Mouse (Mus musculus) splenic B cell, adult 2 months (primary cell): ENCODE results near the gene Zcchc10.
"Not testable (repeated sequence)": the region's sequence is repeated elsewhere in the genome, so short reads cannot be mapped to it uniquely, and the experiment has no call there.

Experiments
- DNase-seq: peaks from one replicate; pipeline ENCODE4 v3.0.0-alpha.2; 2011; ENCODE audit warnings: low read depth, low spot score
- H3K27me3 ChIP-seq: 2 replicates; pipeline ENCODE4 v1.6.1; 2012; ENCODE audit warnings: mild to moderate bottlenecking, low read length, moderate library complexity, mixed read lengths; ENCODE audit not compliant: control insufficient read depth, poor library complexity, insufficient read depth, severe bottlenecking
- H3K36me3 ChIP-seq: 2 replicates; pipeline ENCODE4 v1.6.1; 2012; ENCODE audit warnings: mild to moderate bottlenecking, low read length, moderate library complexity, mixed read lengths; ENCODE audit not compliant: control insufficient read depth, poor library complexity, insufficient read depth, severe bottlenecking

Gene Zcchc10

DNA sequence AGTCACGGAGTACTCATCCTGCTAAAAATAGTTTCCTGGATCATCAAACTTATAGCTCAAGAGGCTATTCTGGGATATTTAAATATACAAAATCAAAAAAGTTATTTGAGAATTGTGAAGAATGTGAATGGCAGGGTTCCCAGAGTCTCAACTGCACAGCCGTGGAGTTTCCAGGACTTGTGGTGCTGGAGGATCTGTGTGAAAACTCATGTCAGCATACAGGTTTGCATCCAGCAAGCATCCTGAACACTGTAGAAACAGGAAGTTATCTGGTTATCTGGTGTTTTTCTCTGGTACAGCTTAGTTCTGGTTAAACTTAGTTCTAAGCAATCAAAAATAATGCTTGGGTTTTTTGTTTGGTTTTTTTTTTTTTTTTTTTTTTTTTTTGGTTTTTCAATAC lies 17.5 kb upstream of the Zcchc10 start:
- DNase-seq: no peak
- H3K36me3 ChIP-seq: no peaks in the 10 kb centered on the region; the same call in 1 of the 2 replicates
- no peaks in the 10 kb centered on the region for H3K27me3 ChIP-seq

- peak; percentile 27 for DNase-seq
- no peaks in the 10 kb centered on the region for H3K27me3 ChIP-seq
- no peaks in the 10 kb centered on the region; the same call in 1 of the 2 replicates for H3K36me3 ChIP-seq
Measured at GRCm38 (mm10) chr11:53307558-53308065, 16.9 kb upstream of the Zcchc10 start.

DNA sequence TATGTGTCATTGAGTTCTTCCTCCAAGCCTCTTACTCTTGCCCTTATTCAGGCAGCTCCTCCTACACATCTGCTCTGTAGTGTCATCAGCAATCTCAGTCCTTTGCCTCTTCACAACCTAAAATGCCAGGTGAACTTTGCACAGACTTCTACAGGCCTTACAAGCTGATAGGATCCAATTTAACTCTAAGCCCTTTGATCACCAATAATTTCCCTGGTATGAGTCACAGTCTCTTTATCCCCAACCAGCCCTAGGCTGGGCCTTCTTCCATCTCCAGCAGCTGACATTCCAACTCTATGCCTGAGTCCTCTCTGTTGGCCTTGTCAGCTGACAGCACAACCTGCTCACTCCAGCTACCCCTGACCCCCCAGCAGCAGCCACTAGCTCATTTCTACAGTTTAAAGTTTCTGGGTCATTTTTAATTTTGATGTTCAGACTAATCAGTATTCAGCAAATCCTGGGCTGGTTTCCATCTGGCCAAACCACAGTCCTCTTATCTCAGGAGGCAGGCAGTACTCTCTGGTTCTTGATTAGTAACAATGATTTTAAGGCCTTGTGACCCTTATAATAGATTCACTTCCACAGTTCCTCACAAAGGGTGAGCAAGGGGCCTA lies 16.1 kb upstream of the Zcchc10 start:
- Histone ChIP-seq H3K36me3 (no peaks in the 10 kb centered on the region; the same call in 1 of the 2 replicates), H3K27me3 (no peaks in the 10 kb centered on the region)
- peak; percentile 37 for DNase-seq

DNA sequence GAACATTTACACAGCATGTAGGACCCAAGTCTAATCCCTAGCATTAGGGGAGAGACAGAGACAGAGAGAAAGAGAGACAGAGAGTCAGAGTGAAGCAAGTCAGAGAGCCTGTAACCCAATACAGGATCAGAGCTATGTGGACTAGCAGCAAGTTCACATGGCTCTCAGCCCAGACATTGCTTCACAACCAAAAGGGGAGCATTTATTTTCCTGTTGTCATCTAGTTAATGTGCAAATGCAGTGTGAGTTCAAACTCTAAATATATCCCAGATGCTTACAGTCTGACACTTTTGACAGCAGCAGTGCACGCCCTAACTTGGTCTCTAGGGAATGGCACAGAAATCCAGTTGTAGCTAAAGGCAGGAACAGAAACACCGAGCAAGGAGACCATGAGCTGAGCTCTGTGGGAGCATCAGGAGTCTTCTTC lies 15.6 kb upstream of the Zcchc10 start:
- Histone ChIP-seq H3K27me3 (no peaks in the 10 kb centered on the region), H3K36me3 (no peaks in the 10 kb centered on the region; the same call in 1 of the 2 replicates)
- peak; percentile 58 for DNase-seq

DNA sequence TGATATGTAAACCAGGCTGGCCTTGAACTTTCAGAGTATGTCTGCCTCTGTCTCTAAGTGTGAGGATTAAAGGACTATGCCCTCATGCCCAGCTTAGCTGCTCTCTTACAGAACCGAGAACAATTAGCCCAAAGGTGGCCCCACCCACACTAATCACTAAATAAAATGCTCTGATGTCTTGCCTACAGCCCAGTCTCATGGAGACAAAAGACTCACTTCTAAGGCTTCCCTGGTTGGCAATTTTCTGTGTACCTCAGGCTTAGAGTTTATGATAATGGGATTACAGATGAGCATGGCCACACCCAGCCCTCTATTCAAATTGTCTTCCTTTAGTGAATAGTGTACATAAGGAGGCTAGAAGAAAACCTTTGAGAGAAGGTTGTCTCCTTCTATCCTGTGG lies 13.1 kb upstream of the Zcchc10 start:
- H3K36me3 ChIP-seq: no peaks in the 10 kb centered on the region; the same call in 1 of the 2 replicates
- no peaks in the 10 kb centered on the region for H3K27me3 ChIP-seq
- no peak for DNase-seq

DNA sequence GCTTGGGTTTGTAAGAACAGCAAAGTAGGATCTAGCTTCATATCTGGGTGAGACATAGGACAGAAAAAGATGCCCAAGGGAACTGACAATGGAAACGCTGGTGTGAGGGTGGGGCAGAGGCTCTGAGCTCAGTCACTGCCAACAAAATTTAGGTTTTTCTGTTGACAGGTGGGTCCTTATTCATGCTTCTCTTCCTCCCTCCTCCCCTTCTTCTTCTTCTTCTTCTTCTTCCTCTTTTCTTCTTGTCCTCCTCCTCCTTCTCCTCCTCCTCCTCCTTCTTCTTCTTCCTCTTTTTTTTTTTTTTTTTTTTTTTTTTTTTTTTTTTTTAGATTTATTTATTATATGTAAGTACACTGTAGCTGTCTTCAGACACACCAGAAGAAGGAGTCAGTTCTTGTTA lies 11.7 kb upstream of the Zcchc10 start:
- not testable (repeated sequence) for H3K36me3 ChIP-seq, H3K27me3 ChIP-seq
- peak; percentile 39 for DNase-seq

- Histone ChIP-seq H3K36me3 (no peaks in the 10 kb centered on the region), H3K27me3 (no peaks in the 10 kb centered on the region)
- DNase-seq: no peak
Measured at GRCm38 (mm10) chr11:53314770-53315173, 9.7 kb upstream of the Zcchc10 start.

- no peak for DNase-seq
- Histone ChIP-seq H3K27me3 (no peaks in the 10 kb centered on the region), H3K36me3 (no peaks in the 10 kb centered on the region)
Measured at GRCm38 (mm10) chr11:53316996-53317395, 7.5 kb upstream of the Zcchc10 start.

DNA sequence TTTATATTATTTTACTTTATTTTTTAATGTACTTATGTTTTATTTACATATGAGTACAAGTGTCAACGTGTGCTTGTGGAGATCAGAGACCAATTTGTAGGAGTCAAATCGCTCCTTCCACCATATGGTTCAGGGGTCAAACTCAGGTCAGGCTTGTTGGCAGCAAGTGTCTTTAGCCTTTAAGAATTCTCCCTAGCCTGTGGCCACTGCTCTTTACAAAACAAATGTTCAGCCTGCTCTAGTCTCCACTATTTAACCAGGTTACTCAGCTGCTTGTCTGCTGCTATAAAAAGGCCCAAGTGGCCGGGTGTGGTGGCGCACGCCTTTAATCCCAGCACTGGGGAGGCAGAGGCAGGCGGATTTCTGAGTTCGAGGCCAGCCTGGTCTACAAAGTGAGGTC lies 6.4 kb upstream of the Zcchc10 start:
- H3K27me3 ChIP-seq: no peaks in the 10 kb centered on the region
- no peaks in the 10 kb centered on the region for H3K36me3 ChIP-seq
- DNase-seq: no peak

- DNase-seq, H3K27me3 ChIP-seq, H3K36me3 ChIP-seq: not testable (repeated sequence)
Measured at GRCm38 (mm10) chr11:53318568-53318967, 5.9 kb upstream of the Zcchc10 start.

- H3K36me3 ChIP-seq, DNase-seq: not testable (repeated sequence)
Measured at GRCm38 (mm10) chr11:53319867-53320266, 4.6 kb upstream of the Zcchc10 start.

DNA sequence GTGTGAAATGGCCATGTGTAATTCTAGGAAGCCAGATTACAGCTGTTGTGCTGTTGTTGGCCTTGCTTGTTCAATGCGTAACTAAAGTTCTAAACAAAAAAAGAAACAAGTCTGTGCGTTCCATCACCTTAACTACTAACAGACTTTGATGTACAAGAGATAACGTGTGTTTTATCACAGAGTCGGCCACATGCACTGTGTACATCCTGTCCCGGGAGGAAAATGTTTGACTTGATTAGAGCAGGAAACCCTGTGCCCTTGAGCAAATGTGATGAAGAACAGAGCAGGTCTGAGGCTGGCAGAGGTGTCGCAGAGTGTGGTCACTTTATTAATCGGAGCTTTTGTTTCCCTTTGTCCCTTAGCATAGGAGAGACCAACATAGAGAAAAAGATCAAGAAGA lies 5.8 kb downstream of the Zcchc10 start:
- H3K27me3 ChIP-seq: no peaks in the 10 kb centered on the region
- H3K36me3 ChIP-seq: peaks cover 11% of the 10 kb centered on the region
- DNase-seq: no peak

More at GRCm38 (mm10) chr11:53319867-53320266, 4.6 kb upstream of the Zcchc10 start:
- H3K27me3 ChIP-seq: not testable (repeated sequence)

DNA sequence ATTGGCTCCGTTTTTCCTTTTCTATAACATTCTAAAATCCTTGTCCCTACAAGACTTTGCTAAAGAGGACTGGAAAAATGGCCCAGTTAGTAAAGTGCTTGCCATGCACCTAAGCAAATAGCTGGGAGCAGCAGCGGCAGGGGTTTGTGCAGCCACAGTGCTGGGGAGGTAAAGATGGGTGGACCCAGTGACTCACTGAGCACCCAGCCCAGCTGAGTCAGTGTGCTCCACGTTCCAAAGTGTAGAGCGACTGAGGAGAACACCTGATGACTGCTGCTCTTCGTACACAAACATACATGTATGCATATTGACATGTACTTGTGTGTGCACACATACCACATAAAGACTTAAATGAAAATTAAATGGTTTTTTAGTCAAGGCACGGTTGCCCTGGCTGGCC lies 6.6 kb downstream of the Zcchc10 start:
- Histone ChIP-seq H3K27me3 (no peaks in the 10 kb centered on the region), H3K36me3 (peaks cover 11% of the 10 kb centered on the region)
- DNase-seq: no peak

GRCm38 (mm10) chr11:53332076-53332680 lies 7.7 kb downstream of the Zcchc10 start:
- Histone ChIP-seq H3K36me3 (peaks cover 11% of the 10 kb centered on the region), H3K27me3 (no peaks in the 10 kb centered on the region)
- peak; percentile 51 for DNase-seq

DNA sequence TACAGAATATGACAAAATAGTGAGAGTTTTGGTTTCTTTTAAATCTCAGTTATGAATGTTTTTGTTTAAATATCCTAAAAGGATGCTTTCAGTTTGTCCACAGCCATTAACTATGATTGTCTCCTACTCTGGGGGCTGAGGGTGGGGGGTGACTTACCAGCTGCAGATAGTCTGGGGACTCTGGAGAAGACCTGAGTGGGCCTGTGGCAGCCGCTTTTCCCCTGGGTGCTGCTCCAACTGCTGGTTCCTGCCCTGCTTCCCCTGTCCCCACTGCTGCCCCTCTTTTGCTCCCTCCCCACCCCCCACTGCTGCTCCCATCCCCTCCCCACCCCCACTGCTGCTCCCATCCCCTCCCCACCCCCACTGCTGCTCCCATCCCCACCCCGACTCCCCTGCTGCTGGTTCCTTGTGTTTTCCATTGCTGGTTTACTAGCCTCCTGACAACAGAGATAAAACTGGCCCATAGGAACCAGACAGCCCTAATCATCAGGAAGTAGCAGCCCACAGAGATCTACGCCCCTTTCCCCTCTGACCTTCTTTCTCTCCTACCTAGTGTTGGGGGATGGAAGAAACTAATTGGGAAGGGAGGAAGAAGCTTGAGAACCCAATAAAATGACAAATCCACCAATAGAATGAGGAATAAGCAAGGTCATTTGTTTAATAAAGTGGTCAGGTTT lies 11.2 kb downstream of the Zcchc10 start:
- no peaks in the 10 kb centered on the region for H3K27me3 ChIP-seq
- H3K36me3 ChIP-seq: peaks cover 3% of the 10 kb centered on the region; the same call in 1 of the 2 replicates
- DNase-seq: no peak
